8 mouse cellular contexts compared by ENCODE assay signal in the genomic region with DNA sequence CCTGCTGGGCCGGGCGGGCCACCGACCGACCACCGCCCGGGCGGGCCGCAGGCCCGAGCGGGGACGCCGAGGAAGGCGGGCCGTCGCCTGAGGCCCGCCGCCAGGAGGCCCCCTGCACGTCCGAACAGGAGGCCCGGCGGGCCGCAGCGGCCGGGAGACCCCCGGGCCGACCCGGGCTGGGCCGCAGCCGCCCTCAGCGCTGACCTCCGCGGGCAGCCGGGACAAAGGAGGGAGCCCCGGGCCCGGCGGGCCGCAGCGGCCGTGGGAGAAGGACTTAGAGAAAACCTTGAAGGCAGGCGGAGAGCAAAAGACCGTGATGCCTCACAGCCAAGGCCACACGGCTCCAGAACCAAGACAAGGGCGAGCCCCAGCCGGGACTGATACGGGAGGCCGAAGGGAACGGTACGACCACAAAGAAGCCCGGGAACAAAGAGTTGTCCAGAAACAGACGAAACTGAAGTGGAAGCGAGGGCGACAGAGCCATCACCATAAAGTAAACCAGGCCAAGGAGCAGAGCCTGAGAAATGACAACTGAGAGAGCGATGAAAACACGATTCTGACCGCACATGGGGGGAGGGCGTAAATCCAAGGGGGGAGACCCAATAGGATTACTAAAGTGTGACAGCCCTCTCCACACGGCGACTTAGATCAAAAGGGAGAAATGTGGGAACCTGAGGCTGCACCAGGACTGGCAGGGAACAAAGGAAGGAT. TPM values are rescaled to one million over a fixed set of nuclear protein-coding genes. Genes with fewer than 3 reads are reported as not detected.
DNase-seq lines count a peak whose midpoint lies in the region; ATAC-seq and TF ChIP-seq lines count a peak whose summit lies in the region.

No protein-coding gene starts in this region.

- no peaks in the 10 kb centered on the region for H3K9me3 ChIP-seq in heart, embryonic 14.5 days (ENCODE audit: control insufficient read depth, low read length)
- no peaks in the 10 kb centered on the region for H3K9me3 ChIP-seq in midbrain, embryonic 11.5 days (ENCODE audit: control insufficient read depth, low read length)

- ATAC-seq in heart, embryonic 14.5 days (ENCODE audit: insufficient number of reproducible peaks, insufficient read depth, low FRiP score, low read depth), result no peak; the same call in 1 of the 2 replicates
- ATAC-seq in midbrain, embryonic 11.5 days (ENCODE audit: low FRiP score), result peak; percentile 58

- no peak for DNase-seq in thymus, adult 2 months
- no peak for DNase-seq in thymus, postnatal 36 days
- peak; percentile 86 for DNase-seq in brain, embryonic 14.5 days (ENCODE audit: low read depth)
- peak; percentile 15 to 59 for DNase-seq in kidney, postnatal 36 days
- peak; percentile 97 for DNase-seq in midbrain, embryonic 11.5 days (ENCODE audit: low spot score, missing footprints)
- no peak for DNase-seq in right cerebral cortex, adult 18-20 months

- H3K4me1 ChIP-seq in thymus, adult 2 months (replicated peaks; ENCODE audit: control insufficient read depth, insufficient read depth, low read length), result peaks cover 21% of the 10 kb centered on the region
- H3K4me1 ChIP-seq in heart, embryonic 14.5 days (ENCODE audit: control insufficient read depth in 2 of 2, insufficient read depth in 2 of 2, low read length in 2 of 2), result peaks cover 22 to 46% of the 10 kb centered on the region in 2 experiments
- peaks cover 46% of the 10 kb centered on the region for H3K4me1 ChIP-seq in midbrain, embryonic 11.5 days (ENCODE audit: control insufficient read depth, insufficient read depth, low read length)
- H3K4me1 ChIP-seq in testis, adult 2 months (ENCODE audit: control insufficient read depth, insufficient read depth, low read length), result peaks cover 14% of the 10 kb centered on the region

- H3K4me2 ChIP-seq in heart, embryonic 14.5 days (ENCODE audit: low read length), result peak overlapping the region; percentile 88
- H3K4me2 ChIP-seq in midbrain, embryonic 11.5 days, result peak overlapping the region; percentile 79

- TF ChIP-seq CTCF in thymus, adult 2 months (IDR thresholded peaks at IDR 0.05; ENCODE audit: borderline replicate concordance, control insufficient read depth, extremely low read depth, insufficient read depth, low read length, poor library complexity), result no peak
- no peak for TF ChIP-seq CTCF in brain, embryonic 14.5 days (IDR thresholded peaks at IDR 0.05; ENCODE audit: borderline replicate concordance, extremely low read depth, insufficient read depth, insufficient read length)
- TF ChIP-seq CTCF in testis, adult 2 months (IDR thresholded peaks at IDR 0.05; ENCODE audit: control insufficient read depth, insufficient read depth, insufficient replicate concordance, low read depth, low read length), result no peak

- 7% methylated on average over 52 of the region's 58 CpGs for WGBS in thymus, adult 2 months
- under 1% methylated on average over 35 of the region's 58 CpGs for WGBS in heart, embryonic 14.5 days
- under 1% methylated on average over 57 of the region's 58 CpGs for WGBS in midbrain, embryonic 11.5 days

- TF ChIP-seq POLR2A in thymus, adult 2 months (IDR thresholded peaks at IDR 0.05; ENCODE audit: control insufficient read depth, extremely low read depth, insufficient read depth, low read length, poor library complexity), result no peak
- no peak for TF ChIP-seq POLR2A in brain, embryonic 14.5 days (IDR thresholded peaks at IDR 0.05; ENCODE audit: borderline replicate concordance, extremely low read depth, insufficient read depth, insufficient read length, poor library complexity, severe bottlenecking)
- TF ChIP-seq POLR2A in testis, adult 2 months (IDR thresholded peaks at IDR 0.05; ENCODE audit: control insufficient read depth, low read depth, low read length), result no peak; the same call in 1 of the 2 replicates

- H3K27me3 ChIP-seq in thymus, adult 2 months (ENCODE audit: control insufficient read depth, insufficient read depth, low read length), result peaks cover 33% of the 10 kb centered on the region
- H3K27me3 ChIP-seq in heart, embryonic 14.5 days (ENCODE audit: control insufficient read depth, insufficient read depth, low read length), result no peaks in the 10 kb centered on the region
- H3K27me3 ChIP-seq in midbrain, embryonic 11.5 days (ENCODE audit: control insufficient read depth, insufficient read depth, low read length), result no peaks in the 10 kb centered on the region
- no peaks in the 10 kb centered on the region for H3K27me3 ChIP-seq in testis, adult 2 months (ENCODE audit: control insufficient read depth, insufficient read depth, low read length)

- 0 out of 2 replicates have a peak overlapping the region, but pooled peaks have one; percentile 19 for H3K27ac ChIP-seq in thymus, adult 2 months (ENCODE audit: control insufficient read depth, insufficient read depth, low read length)
- H3K27ac ChIP-seq in heart, embryonic 14.5 days (replicated peaks in 1 of 2; ENCODE audit: control insufficient read depth in 1 of 2, insufficient read depth in 1 of 2, low read depth in 2 of 2, low read length in 2 of 2), result peak overlapping the region; percentile 96 to 98
- H3K27ac ChIP-seq in midbrain, embryonic 11.5 days (ENCODE audit: low read depth, low read length), result peak overlapping the region; percentile 100
- H3K27ac ChIP-seq in testis, adult 2 months (ENCODE audit: control insufficient read depth, insufficient read depth, low read depth, low read length), result peak overlapping the region; percentile 93

- peak overlapping the region; percentile 48 for H3K4me3 ChIP-seq in thymus, adult 2 months (ENCODE audit: control insufficient read depth, insufficient read depth, low read length)
- H3K4me3 ChIP-seq in heart, embryonic 14.5 days (ENCODE audit: control insufficient read depth in 1 of 2, insufficient read depth in 1 of 2, low read depth in 1 of 2, low read length in 2 of 2), result peak overlapping the region; percentile 93 to 94
- H3K4me3 ChIP-seq in midbrain, embryonic 11.5 days (ENCODE audit: low read depth, low read length), result peak overlapping the region; percentile 97
- H3K4me3 ChIP-seq in testis, adult 2 months (ENCODE audit: control insufficient read depth, low read depth, low read length), result peak overlapping the region; percentile 94

- H3K36me3 ChIP-seq in thymus, adult 2 months (ENCODE audit: control insufficient read depth, insufficient read depth, low read length), result no peaks in the 10 kb centered on the region
- 0 out of 2 replicates have a peak, but pooled peaks cover 3% of the 10 kb centered on the region for H3K36me3 ChIP-seq in heart, embryonic 14.5 days (ENCODE audit: control insufficient read depth, insufficient read depth, low read length)
- H3K36me3 ChIP-seq in midbrain, embryonic 11.5 days (ENCODE audit: control insufficient read depth, insufficient read depth, low read length), result no peaks in the 10 kb centered on the region
- H3K36me3 ChIP-seq in testis, adult 2 months (ENCODE audit: control insufficient read depth, insufficient read depth, low read length), result no peaks in the 10 kb centered on the region

- H3K9ac ChIP-seq in heart, embryonic 14.5 days (ENCODE audit: low read length), result peak overlapping the region; percentile 97
- peak overlapping the region; percentile 100 for H3K9ac ChIP-seq in midbrain, embryonic 11.5 days (ENCODE audit: low read length)

RNA-seq across cellular contexts. Expression of gene Macf1, which starts 19.1 kb away (rescaled TPM):
- 104 and 121 TPM in 2 replicates for polyA plus RNA-seq in thymus, adult 2 months (2012; rRNA removed)
- polyA plus RNA-seq in brain, embryonic 14.5 days (2012; rRNA removed), result 130 and 183 TPM in 2 replicates
- 98.0 and 107 TPM in 2 replicates for polyA plus RNA-seq in heart, embryonic 14.5 days (2014; fragmentation: Nextera tagmentation; extraction: Ambion mirVana)
- polyA plus RNA-seq in midbrain, embryonic 11.5 days (2014; fragmentation: Nextera tagmentation; extraction: Ambion mirVana), result 74.6 and 78.0 TPM in 2 replicates
- 20.0 and 24.4 TPM in 2 replicates for polyA plus RNA-seq in testis, adult 2 months (2012; rRNA removed)

RNA-seq across cellular contexts. Expression of gene Ndufs5, which starts 52.9 kb away (rescaled TPM):
- 41.9 and 44.2 TPM in 2 replicates for polyA plus RNA-seq in thymus, adult 2 months (2012; rRNA removed)
- 229 and 240 TPM in 2 replicates for polyA plus RNA-seq in brain, embryonic 14.5 days (2012; rRNA removed)
- 602 and 648 TPM in 2 replicates for polyA plus RNA-seq in heart, embryonic 14.5 days (2014; fragmentation: Nextera tagmentation; extraction: Ambion mirVana)
- 301 and 315 TPM in 2 replicates for polyA plus RNA-seq in midbrain, embryonic 11.5 days (2014; fragmentation: Nextera tagmentation; extraction: Ambion mirVana)
- polyA plus RNA-seq in testis, adult 2 months (2012; rRNA removed), result 84.6 and 117 TPM in 2 replicates

Comparison
In these comparisons a context has a peak if more than half of its experiments do, and no peak if none do; other contexts are left out.
1. DNase-seq: peak in brain, embryonic 14.5 days (single experiment), kidney, postnatal 36 days (2 of 2) and midbrain, embryonic 11.5 days (single experiment); none in thymus, adult 2 months (single experiment), thymus, postnatal 36 days (0 of 2) and right cerebral cortex, adult 18-20 months (single experiment).
2. H3K27ac ChIP-seq: peak in every context shown above with its lines; median percentile 100 in midbrain, embryonic 11.5 days; 97 in heart, embryonic 14.5 days; 93 in testis, adult 2 months; 19 in thymus, adult 2 months.
3. Peak in every context shown above with its lines, with median percentiles within 50 percentile points of each other: H3K4me3 ChIP-seq.